Mouse (Mus musculus): ENCODE measurements around the gene Pth2. TPM values are rescaled to one million over a fixed set of nuclear protein-coding genes. Genes with fewer than 3 reads are reported as not detected.
"Not testable (repeated sequence)": the region's sequence is repeated elsewhere in the genome, so short reads cannot be mapped to it uniquely, and the experiment has no call there.

Gene Pth2
- polyA plus RNA-seq, 1 experiment from 2014 or later, result not detected

DNA sequence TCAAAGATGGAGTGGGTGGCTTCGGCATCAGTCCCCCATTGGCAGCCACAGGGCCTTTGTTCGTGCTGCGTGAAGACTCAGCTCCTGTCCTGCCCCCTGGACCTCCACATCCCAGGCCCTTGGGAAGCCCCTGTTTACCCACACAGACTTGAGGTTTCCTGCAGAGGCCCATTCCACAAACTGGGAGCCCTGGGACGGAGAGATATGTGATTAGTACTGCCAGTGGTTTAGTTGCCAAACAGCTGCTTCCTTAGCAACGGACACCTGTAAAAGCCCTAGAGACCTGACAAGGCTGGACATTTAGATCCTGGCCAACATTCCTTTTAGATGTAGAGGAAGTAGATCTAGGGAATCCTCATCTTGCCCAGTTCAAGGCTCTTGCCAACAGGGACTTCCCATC lies 38.9 kb upstream of the Pth2 start:
- H3K9me3 ChIP-seq, result no peaks in the 10 kb centered on the region
- H3K36me3 ChIP-seq, result peaks cover 52% of the 10 kb centered on the region
- 77% methylated on average over 5 of the region's 5 CpGs for WGBS
- H3K4me1 ChIP-seq, result peaks cover 23% of the 10 kb centered on the region
- H3K27ac ChIP-seq (replicated peaks), result no peak overlapping the region
- H3K27me3 ChIP-seq (replicated peaks), result no peaks in the 10 kb centered on the region; the same call in 1 of the 2 replicates
- no peak overlapping the region for H3K4me2 ChIP-seq
- no peak for ATAC-seq (ENCODE audit: extremely low read depth, insufficient number of reproducible peaks, low FRiP score, low TSS enrichment)
- H3K4me3 ChIP-seq, result no peak overlapping the region
- no peak overlapping the region; the same call in 1 of the 2 replicates for H3K9ac ChIP-seq

GRCm38 (mm10) chr7:45144368-45145174 lies 36.2 kb upstream of the Pth2 start:
- H3K36me3 ChIP-seq, result peaks cover 66% of the 10 kb centered on the region
- H3K27me3 ChIP-seq (replicated peaks), result no peaks in the 10 kb centered on the region
- no peaks in the 10 kb centered on the region for H3K9me3 ChIP-seq
- 79% methylated on average over 13 of the region's 13 CpGs for WGBS
- H3K4me1 ChIP-seq, result peaks cover 9% of the 10 kb centered on the region
- H3K4me3 ChIP-seq, result no peak overlapping the region
- H3K27ac ChIP-seq (replicated peaks), result no peak overlapping the region
- ATAC-seq (ENCODE audit: extremely low read depth, insufficient number of reproducible peaks, low FRiP score, low TSS enrichment), result no peak
- H3K4me2 ChIP-seq, result no peak overlapping the region
- H3K9ac ChIP-seq, result no peak overlapping the region

GRCm38 (mm10) chr7:45145460-45145859 lies 35.3 kb upstream of the Pth2 start:
- Histone ChIP-seq H3K4me1 (peaks cover 6% of the 10 kb centered on the region; the same call in 1 of the 2 replicates), H3K4me3 (no peak overlapping the region), H3K27me3 (replicated peaks) (no peaks in the 10 kb centered on the region), H3K9me3 (no peaks in the 10 kb centered on the region), H3K4me2 (no peak overlapping the region), H3K9ac (no peak overlapping the region), H3K27ac (replicated peaks) (no peak overlapping the region), H3K36me3 (peaks cover 66% of the 10 kb centered on the region)
- ATAC-seq (ENCODE audit: extremely low read depth, insufficient number of reproducible peaks, low FRiP score, low TSS enrichment), result no peak
- WGBS, result 89% methylated on average over 8 of the region's 8 CpGs

DNA sequence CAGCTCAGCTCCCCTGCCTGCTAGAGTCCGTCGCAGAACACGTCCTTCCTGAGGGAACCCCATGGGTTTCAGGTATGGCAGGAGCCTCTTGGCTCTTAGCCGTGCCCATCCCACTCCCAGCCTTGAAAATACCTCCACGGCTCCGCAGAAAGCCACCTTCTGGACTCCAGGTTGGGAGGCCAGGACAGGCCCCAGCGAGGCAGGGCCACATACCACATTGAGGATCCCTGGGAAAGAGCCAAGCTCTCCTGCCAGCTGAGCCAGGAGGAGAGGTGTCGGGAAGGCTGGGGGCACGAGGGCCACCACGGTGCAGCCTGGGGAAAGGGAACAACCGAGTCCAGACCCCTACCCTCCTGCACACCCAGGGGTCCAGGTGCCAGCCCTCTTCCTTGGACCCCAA lies 33.5 kb upstream of the Pth2 start:
- WGBS, result 88% methylated on average over 11 of the region's 11 CpGs
- no peak for ATAC-seq (ENCODE audit: extremely low read depth, insufficient number of reproducible peaks, low FRiP score, low TSS enrichment)
- H3K27ac ChIP-seq (replicated peaks), result no peak overlapping the region

GRCm38 (mm10) chr7:45147899-45148298 lies 32.9 kb upstream of the Pth2 start:
- ATAC-seq (ENCODE audit: extremely low read depth, insufficient number of reproducible peaks, low FRiP score, low TSS enrichment), result no peak
- Histone ChIP-seq H3K36me3 (peaks cover 53% of the 10 kb centered on the region), H3K4me2 (no peak overlapping the region), H3K4me3 (no peak overlapping the region), H3K9me3 (no peaks in the 10 kb centered on the region), H3K27me3 (replicated peaks) (no peaks in the 10 kb centered on the region), H3K27ac (replicated peaks) (peak overlapping the region; percentile 26; the same call in 1 of the 2 replicates), H3K9ac (no peak overlapping the region), H3K4me1 (peaks cover 11% of the 10 kb centered on the region)
- WGBS, result 71% methylated on average over 11 of the region's 11 CpGs

More for the DNA sequence above, 33.5 kb upstream of the Pth2 start:
- Histone ChIP-seq H3K4me3 (no peak overlapping the region), H3K36me3 (peaks cover 60% of the 10 kb centered on the region), H3K4me1 (peaks cover 11% of the 10 kb centered on the region), H3K9me3 (no peaks in the 10 kb centered on the region), H3K4me2 (no peak overlapping the region), H3K9ac (no peak overlapping the region), H3K27me3 (replicated peaks) (no peaks in the 10 kb centered on the region)

- no peak overlapping the region for H3K4me2 ChIP-seq
- H3K27ac ChIP-seq (replicated peaks), result peak overlapping the region; percentile 26; the same call in 1 of the 2 replicates
- 40% methylated on average over 4 of the region's 4 CpGs for WGBS
- H3K27me3 ChIP-seq (replicated peaks), result no peaks in the 10 kb centered on the region
- H3K9me3 ChIP-seq, result no peaks in the 10 kb centered on the region
- no peak overlapping the region for H3K9ac ChIP-seq
- no peak overlapping the region for H3K4me3 ChIP-seq
- no peak for ATAC-seq (ENCODE audit: extremely low read depth, insufficient number of reproducible peaks, low FRiP score, low TSS enrichment)
- H3K36me3 ChIP-seq, result peaks cover 46% of the 10 kb centered on the region
- peaks cover 15% of the 10 kb centered on the region for H3K4me1 ChIP-seq
Measured at GRCm38 (mm10) chr7:45148534-45149098, 32.2 kb upstream of the Pth2 start.

DNA sequence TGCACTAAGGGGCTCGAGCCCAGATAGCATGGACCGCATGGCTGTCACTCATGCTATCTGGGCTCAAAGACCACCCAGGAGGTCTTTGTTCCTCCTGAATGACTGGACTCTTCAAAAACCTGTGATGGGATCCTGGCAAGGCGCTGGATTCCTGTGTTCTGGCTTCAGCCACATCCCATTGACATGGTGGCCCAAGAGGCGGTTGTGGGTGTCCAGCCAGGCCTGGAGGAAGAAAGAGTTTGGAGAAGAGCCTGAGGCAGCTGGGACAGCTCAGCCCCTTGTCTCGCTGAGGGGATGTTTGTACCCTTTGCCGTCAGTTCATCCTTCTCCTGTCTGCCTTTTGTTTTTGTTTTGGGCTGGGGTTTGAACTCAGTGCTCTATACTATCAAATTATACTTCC lies 31.2 kb upstream of the Pth2 start:
- H3K36me3 ChIP-seq, result peaks cover 37% of the 10 kb centered on the region
- H3K27ac ChIP-seq (replicated peaks), result no peak overlapping the region
- 66% methylated on average over 6 of the region's 6 CpGs for WGBS
- H3K4me3 ChIP-seq, result no peak overlapping the region
- no peaks in the 10 kb centered on the region for H3K27me3 ChIP-seq (replicated peaks)
- H3K9ac ChIP-seq, result no peak overlapping the region
- no peak overlapping the region for H3K4me2 ChIP-seq
- H3K9me3 ChIP-seq, result no peaks in the 10 kb centered on the region
- ATAC-seq (ENCODE audit: extremely low read depth, insufficient number of reproducible peaks, low FRiP score, low TSS enrichment), result no peak
- H3K4me1 ChIP-seq, result peaks cover 16% of the 10 kb centered on the region

DNA sequence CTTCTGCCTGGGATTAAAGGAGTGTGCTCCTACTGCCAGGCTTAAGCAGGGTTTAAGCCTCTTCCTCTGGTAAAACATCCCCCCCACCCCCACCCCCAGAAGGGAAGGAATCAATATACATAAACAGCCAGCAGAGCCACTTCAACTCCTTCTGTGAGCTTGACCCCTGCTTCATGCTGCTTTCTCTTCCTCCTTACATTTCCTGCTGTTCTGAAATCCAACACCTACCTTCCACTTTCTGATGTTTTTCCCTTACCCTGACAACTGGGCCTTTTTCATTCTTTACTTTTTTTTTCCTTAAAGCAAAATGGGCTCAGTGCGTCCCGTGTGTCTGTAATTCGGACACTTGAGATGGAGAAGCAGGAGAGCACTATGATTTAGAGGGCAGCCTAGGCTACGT lies 30.5 kb upstream of the Pth2 start:
- peaks cover 29% of the 10 kb centered on the region for H3K36me3 ChIP-seq
- no peak overlapping the region for H3K4me2 ChIP-seq
- H3K27ac ChIP-seq (replicated peaks), result no peak overlapping the region; the same call in 1 of the 2 replicates
- ATAC-seq (ENCODE audit: extremely low read depth, insufficient number of reproducible peaks, low FRiP score, low TSS enrichment), result no peak
- WGBS, result 58% methylated on average over 4 of the region's 4 CpGs
- no peaks in the 10 kb centered on the region for H3K9me3 ChIP-seq
- no peaks in the 10 kb centered on the region for H3K27me3 ChIP-seq (replicated peaks)
- H3K9ac ChIP-seq, result peak overlapping the region; percentile 19; the same call in 1 of the 2 replicates
- H3K4me3 ChIP-seq, result no peak overlapping the region
- peaks cover 23% of the 10 kb centered on the region for H3K4me1 ChIP-seq

- H3K9ac ChIP-seq, result 0 out of 2 replicates have a peak overlapping the region, but pooled peaks have one; percentile 4
- WGBS, result 52% methylated on average over 11 of the region's 11 CpGs
- ATAC-seq (ENCODE audit: extremely low read depth, insufficient number of reproducible peaks, low FRiP score, low TSS enrichment), result no peak
Measured at GRCm38 (mm10) chr7:45151303-45151702, 29.5 kb upstream of the Pth2 start.

DNA sequence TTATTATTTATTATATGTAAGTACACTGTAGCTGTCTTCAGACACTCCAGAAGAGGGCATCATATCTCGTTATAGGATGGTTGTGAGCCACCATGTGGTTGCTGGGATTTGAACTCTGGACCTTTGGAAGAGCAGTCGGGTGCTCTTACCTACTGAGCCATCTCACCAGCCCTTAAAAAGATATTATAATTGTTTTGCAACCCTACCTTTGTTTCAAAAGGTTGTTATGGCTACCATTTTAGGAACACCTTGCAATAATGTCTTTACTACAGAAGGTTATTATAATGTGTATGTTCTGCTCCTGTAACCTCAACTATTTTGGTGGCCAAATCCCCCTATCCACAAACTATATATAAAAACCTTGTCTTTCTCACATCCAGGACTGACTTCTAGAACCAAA lies 27.7 kb upstream of the Pth2 start:
- WGBS, result 88% methylated on average over 2 of the region's 2 CpGs
- Histone ChIP-seq H3K36me3 (peaks cover 21% of the 10 kb centered on the region), H3K4me1 (peaks cover 24% of the 10 kb centered on the region), H3K4me2 (peak overlapping the region; percentile 77), H3K4me3 (peak overlapping the region; percentile 70; the same call in 1 of the 2 replicates), H3K9ac (peak overlapping the region; percentile 95; the same call in 1 of the 2 replicates)
- H3K27ac ChIP-seq (replicated peaks); H3K9me3 ChIP-seq; ATAC-seq (ENCODE audit: extremely low read depth, insufficient number of reproducible peaks, low FRiP score, low TSS enrichment); H3K27me3 ChIP-seq (replicated peaks): not testable (repeated sequence)

More at GRCm38 (mm10) chr7:45151303-45151702, 29.5 kb upstream of the Pth2 start:
- Histone ChIP-seq H3K4me3 (no peak overlapping the region), H3K27me3 (replicated peaks) (no peaks in the 10 kb centered on the region), H3K27ac (replicated peaks) (no peak overlapping the region), H3K9me3 (no peaks in the 10 kb centered on the region), H3K4me1 (peaks cover 24% of the 10 kb centered on the region), H3K4me2 (no peak overlapping the region), H3K36me3 (peaks cover 24% of the 10 kb centered on the region)

DNA sequence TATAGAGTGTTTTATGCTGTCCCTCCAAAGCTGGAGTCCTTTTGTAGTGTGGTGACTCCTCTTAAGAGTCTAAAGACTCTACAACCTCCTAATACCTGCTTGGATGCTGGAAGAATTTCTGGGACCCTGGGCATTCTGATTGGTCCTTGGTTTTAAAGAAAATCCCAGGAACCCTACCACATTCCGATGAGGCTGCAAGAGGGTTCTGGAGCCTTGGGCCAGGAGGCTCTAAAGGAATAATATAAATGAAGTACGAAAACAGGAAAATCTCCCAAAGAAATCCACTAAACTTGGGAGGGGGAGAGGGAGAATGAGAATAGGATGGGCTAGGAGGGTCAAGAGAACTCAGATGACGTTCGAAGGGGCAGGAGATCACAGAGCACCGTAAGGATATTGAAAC lies 27.2 kb upstream of the Pth2 start:
- peak overlapping the region; percentile 77 for H3K4me2 ChIP-seq
- H3K9ac ChIP-seq, result peak overlapping the region; percentile 95
- no peak for ATAC-seq (ENCODE audit: extremely low read depth, insufficient number of reproducible peaks, low FRiP score, low TSS enrichment)
- peak overlapping the region; percentile 70 for H3K4me3 ChIP-seq
- peaks cover 24% of the 10 kb centered on the region for H3K36me3 ChIP-seq
- peak overlapping the region; percentile 95 for H3K27ac ChIP-seq (replicated peaks)
- H3K9me3 ChIP-seq, result no peaks in the 10 kb centered on the region
- WGBS, result 1% methylated on average over 5 of the region's 5 CpGs
- peaks cover 21% of the 10 kb centered on the region for H3K4me1 ChIP-seq
- H3K27me3 ChIP-seq (replicated peaks), result no peaks in the 10 kb centered on the region
